Mouse (Mus musculus): ENCODE measurements around the gene Plod2.

Gene Plod2

DNA sequence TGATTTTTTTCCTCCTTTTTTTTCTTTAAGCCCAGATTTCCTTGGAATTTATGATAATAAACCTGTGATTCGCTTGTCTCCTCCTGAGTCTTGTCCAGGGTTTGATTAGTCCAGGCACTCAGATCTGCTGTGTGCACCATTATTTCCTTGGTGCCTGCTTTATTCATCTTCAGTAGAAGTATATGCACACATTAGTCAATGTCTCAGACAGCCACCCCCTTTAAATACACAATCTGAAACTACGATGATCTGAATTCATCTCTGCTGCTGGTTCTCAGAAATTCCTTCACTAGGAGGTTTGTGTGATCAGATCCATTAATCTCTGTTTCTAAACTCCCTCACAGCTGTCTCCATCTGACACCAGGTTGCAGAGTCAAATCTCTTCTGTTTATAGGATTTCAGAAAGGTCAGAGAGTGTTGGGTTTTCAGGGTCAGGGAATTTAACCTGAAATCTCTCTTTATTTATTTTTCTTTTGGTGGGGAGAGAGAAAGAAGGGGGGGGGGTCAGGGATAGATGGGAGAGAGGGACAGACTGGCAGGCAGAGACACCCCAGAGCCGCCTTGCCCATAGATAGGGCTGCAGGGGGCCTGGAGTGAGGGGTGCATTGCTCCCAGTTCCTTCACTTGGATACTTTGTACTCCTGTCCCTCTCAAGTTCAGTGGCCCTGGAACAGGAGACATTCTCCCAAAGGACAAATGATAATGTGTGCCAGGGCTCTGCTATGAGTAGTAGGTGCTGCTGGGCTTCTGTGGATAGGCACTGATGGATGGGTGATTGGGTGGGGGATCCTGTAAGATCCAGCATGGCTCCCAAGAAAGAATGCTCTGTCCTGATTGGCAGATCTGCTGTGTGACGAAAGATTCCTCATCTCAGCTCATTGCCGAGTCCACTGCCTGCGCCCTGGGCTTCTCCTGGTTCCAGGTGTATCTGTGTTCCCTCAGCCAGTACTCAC lies 13.3 kb downstream of the Plod2 start:
- DNase-seq (ENCODE audit: low spot score), result no peak

GRCm38 (mm10) chr9:92559750-92560149 lies 17.7 kb downstream of the Plod2 start:
- no peak for DNase-seq (ENCODE audit: low spot score)

DNA sequence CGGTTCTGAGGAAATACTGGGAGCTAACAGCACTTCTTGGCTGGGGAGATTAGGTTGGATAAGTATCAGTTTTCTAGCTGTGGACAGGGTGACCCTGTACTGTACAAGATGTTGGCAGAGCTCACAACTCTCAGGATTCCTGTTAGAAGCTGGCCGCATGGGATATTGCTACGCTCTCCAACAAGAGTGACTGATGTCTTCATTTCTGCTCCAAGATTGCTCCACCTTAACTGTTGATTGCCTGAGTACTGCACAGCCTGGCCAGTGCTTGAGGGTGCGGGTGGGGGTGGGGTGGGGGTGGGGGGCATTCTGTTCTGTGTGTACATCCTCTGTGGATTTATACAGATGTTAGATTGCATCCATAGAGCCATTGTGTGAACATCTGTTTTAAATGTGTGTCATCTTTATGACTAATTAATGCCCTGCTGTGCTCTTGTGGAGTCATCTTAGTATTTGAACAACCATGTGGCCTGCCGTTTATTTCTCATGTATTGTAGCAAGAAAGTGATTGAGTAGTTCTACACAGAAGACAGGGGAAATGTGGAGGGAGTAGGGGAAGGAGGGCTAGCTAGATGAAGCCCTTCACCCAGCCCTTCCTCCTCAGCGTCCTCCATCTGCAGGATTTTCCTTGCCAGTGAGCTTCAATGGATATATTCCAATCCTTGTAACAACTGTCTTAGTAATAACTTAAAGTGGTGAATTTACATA lies 19.0 kb downstream of the Plod2 start:
- peak; percentile 81 for DNase-seq (ENCODE audit: low spot score)

DNA sequence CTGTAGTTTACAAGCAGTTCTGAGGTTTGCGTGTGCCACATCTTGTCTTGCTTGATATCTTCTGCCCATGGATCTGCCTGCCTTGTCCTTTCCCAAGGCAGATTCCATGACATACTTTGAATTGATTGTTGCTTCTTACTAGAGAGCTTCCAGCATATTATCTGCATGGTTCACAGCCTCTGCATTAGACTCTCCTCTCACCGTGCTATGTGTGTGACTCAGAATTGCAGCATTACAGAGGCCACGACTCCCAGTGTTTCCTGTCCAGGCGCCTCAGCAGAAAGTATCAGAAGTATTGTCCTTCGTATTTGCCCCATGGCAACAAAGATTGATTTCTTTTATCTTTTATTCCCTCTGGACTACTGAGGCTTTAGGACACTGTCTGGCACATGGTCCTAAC lies 20.4 kb downstream of the Plod2 start:
- DNase-seq (ENCODE audit: low spot score), result no peak

DNA sequence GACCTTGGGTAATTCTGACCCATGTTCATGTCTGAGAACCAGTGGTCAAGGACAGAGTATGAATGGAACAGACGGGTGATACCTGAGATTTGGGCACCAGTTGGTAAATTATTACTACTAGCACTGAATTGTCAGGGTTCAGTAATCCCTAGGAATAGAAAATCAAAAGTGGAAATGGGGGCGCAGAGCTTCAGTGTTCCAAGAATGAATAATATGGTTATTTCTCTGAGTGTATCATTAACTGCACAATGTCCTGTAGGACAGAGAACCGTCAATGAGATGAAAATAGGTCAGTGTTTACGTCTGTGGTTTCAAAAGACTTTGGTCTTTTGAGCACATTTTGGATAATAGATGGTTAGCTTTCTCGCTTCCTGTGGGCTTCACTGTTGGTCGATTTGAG lies 21.3 kb downstream of the Plod2 start:
- no peak for DNase-seq (ENCODE audit: low spot score)

DNA sequence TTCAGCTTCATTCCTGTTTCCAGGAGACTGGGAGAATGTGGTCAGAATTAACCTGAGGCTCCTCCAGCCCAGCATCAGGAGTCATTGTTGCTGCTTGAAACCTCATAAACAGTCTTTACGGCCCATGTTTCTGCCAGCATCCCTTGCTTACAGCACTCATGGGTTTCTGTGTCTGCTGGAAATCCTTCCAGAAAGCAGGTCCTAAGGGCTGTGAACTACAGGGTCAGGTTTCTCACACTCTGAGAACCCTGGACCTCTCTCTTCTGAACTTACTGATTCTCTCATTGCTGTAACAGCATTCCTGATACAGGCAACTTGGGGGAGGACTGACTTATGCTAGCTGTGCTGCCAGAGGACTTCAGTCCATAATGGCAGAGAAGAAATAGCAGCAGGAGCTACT lies 22.4 kb downstream of the Plod2 start:
- DNase-seq (ENCODE audit: low spot score), result no peak

DNA sequence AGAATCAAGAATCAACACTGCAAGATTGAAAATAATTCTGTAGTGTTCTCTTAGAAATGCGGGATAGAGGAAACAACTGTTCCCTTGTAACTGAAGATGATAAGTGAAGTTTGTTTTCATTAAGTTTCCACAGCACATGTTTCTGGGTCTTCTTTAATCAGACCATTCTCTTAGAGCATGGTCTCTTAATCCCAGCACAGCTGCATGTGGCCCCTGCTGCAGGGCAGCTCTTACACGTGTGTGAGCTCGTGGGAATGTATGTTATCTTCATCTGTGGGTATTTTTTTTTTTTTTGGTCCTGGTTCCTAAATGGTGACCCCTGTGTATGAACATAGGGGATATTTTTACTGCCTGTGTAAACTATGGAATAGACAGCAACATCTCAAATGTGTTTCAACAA lies 24.2 kb downstream of the Plod2 start:
- DNase-seq (ENCODE audit: low spot score), result no peak

DNA sequence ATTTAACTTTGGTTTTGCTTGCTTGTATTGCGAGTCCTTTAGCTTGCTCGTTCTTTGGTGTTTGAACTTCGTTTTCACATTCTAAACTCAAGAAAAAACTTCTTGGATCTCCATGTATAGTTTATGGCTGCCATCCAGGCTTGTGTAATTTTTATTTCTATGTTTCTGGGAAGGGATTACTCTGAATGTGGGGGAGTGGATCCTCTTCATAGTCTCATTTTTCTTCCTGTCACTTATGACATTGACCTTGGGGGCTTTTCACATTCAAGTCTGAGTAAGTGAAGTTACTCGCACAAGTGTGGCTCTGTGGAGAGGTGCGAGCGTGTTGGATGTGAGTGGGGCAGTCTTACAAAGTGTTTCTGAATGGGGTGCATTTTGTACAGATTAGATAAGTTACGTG lies 25.5 kb downstream of the Plod2 start:
- DNase-seq (ENCODE audit: low spot score), result no peak

- no peak for DNase-seq (ENCODE audit: low spot score)
These were observed 26.8 kb downstream of the Plod2 start for GRCm38 (mm10) chr9:92568798-92569197.

- DNase-seq (ENCODE audit: low spot score), result no peak
These were observed 30.5 kb downstream of the Plod2 start for GRCm38 (mm10) chr9:92572376-92573108.

DNA sequence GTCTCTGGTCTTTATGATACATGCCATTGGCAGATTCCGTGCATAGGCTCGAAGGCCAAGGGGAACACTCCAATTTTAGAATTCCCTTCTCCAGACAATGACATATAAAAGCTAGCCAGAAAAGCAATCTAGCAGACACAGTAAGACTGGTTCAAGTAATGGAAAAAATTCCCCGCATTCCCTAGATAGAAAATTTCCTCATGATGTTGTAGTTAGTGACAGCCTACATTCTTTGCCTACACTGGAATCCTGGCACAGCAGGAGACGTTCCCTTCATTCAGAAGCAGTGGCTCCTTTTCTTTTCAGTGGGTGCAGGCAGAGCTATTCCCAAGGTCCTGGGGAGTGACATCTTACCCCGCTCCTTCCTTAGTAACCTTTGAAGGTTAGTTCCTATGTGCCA lies 41.9 kb downstream of the Plod2 start:
- DNase-seq (ENCODE audit: low spot score), result no peak

- DNase-seq (ENCODE audit: low spot score), result no peak
These were observed 44.0 kb downstream of the Plod2 start for GRCm38 (mm10) chr9:92586025-92586424.

DNA sequence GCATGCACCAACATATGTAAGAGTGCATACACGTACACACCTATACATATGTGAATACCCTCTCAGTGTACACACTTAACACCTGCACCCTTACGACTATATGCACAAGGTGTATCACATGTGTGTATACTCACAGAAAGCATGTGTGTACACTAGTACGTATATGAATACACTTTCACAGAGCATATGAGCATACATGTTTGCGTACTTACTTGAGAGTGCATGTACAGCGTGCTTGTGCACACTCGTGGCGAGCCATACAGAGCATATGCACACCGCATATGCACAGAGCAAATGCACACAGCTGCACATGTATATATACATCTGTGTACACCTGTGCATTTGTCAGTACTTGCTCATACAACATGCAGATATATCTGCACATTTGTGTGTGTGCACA lies 45.4 kb downstream of the Plod2 start:
- DNase-seq (ENCODE audit: low spot score), result no peak

DNA sequence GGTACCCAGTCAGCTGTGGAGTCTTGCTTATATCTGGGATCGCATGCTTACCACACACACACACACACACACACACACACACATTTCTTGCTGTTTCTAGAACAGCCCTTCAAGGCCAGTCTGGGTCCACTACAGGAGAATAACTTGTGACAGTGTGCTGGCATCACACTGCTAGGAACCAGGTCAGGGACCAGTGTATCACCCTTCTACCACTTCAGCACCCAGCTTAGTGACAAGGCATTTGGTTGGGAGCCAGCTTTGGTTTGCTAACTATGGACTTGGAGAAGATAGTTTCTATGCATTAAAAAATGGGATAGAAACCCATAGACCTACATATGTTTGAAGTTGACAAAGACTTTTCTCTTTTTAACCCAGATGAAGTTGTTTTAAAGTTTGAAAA lies 46.2 kb downstream of the Plod2 start:
- peak; percentile 13 for DNase-seq (ENCODE audit: low spot score)

DNA sequence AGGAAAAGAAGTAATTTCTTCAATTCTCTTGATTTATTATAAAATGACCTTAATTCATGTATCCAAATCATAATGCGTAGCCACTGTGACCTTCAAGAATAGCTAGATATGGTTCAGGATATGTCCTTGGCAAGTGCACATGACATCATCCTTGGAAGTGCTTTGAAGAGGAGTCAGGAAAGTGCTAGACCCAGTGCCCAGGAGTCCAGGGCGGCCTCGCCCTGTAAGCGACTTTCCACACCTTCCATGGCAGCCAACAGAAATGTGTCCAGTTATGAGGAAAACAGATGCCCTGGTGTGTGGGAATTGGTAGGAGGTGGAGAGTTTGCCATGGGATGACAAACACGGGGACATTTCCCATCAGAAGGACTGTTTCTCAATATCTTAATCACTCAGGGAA lies 47.0 kb downstream of the Plod2 start:
- no peak for DNase-seq (ENCODE audit: low spot score)

GRCm38 (mm10) chr9:92591482-92591881 lies 49.5 kb downstream of the Plod2 start:
- no peak for DNase-seq (ENCODE audit: low spot score)

- no peak for DNase-seq (ENCODE audit: low spot score)
These were observed 50.7 kb downstream of the Plod2 start for GRCm38 (mm10) chr9:92592757-92593156.

- no peak for DNase-seq (ENCODE audit: low spot score)
These were observed 52.5 kb downstream of the Plod2 start for GRCm38 (mm10) chr9:92594491-92594890.

DNA sequence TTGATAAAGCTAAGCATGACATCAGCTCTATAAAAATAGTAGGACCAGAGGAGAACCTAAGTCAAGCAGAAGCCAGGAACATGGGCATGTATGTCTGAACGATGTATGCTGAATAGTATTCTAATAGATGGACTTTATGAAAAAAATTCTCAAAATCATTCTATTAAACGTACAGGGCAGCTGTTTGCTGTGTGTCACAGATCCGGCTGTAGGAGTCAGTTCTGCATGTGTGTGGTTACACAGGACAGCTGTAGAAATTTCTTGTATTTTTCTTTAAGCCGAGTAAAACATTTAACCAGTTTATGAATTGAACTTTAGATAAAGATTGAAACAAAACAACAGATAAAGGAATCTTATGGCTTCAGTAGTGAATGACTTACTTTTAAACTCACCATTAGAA lies 53.3 kb downstream of the Plod2 start:
- DNase-seq (ENCODE audit: low spot score), result no peak

DNA sequence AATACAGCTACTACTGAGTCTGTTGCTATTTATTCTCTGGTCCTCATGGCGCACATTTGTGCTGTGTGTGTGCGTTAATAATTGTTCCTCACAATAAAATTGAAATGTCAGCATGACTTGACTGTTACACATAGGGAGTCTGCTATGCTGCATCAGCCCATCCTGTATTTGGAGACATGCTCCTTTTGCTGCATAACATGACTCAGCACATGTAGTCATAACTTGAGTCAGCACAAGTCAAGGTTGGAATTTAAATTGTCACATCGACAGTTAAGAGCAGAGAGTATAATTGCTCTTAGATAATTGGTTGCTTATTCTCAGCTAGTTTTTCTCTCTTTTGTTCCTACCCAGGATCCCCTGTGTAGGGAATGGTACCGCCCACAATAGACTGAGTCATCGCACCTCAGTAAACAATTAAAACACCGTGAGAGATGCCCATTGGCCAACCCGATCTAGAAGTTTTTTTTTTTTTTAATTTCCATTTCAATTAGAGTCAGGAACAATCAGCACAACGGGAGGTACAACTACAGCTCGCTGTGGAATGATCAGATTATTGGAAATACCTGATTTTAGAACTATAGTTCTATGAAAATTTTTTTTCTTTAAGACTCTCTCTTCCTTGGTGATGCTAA lies 55.0 kb downstream of the Plod2 start:
- no peak for DNase-seq (ENCODE audit: low spot score)

DNA sequence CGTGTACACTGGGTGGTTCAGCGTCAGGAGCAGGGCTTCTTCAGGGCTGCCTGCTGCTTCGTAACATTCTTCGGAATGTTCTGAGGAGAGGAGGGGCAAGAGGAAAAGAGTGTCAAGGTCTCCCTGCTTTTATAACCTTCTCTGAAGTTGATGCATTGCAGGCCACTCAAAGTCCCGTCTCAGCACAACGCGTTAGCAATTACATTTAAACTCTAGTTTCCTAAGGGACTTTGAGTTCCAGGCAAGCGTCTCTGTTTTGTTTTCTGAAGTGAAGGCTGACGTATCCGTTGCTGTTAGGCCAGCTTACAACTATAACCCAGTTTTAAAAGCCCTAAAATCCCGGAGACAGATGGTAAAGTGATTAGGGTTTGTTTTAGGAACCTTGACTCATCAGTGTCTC lies 55.8 kb downstream of the Plod2 start:
- no peak for DNase-seq (ENCODE audit: low spot score)

DNA sequence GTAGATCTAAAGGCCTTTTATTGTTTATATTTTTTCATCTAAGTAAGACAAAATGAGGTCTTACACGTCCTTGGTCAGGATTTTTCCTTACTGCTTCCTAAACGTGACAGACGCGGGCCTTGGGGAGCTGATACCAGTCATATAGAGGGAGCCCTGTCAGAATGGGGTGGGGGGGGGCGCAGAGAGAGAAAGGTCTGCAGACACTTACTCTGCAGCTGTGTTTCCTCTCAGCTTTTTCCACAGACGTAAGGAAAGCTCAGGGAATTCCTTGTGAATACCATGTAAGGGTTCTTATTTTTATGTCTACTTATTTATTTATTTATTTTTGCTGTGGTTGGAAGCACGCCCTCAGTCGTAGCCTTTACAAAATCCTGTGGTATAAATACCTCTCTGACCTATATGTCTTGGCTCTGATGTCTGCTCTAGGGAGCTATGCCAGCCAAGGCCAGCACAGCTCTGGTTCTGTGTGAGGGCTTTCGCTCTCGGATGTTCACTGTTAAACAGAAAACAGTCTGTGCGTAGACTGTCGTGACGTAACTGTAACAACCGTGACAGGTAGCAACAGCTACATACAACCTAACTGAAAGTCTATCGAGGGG lies 58.0 kb downstream of the Plod2 start:
- no peak for DNase-seq (ENCODE audit: low spot score)
